Mouse (Mus musculus): ENCODE measurements around the gene Wdpcp.

GRCm38 (mm10) chr11:21552049-21552448 is 20.0 kb upstream of the Wdpcp start:
- TF ChIP-seq CTCF (IDR thresholded peaks at IDR 0.05; ENCODE audit: low read depth) = no peak
- TF ChIP-seq EP300 (IDR thresholded peaks at IDR 0.05; ENCODE audit: low read depth) = no peak
